Mouse (Mus musculus) mesoderm, embryonic 11.5 days (tissue): ENCODE measurements around the gene Tex2.
"Not testable (repeated sequence)": the region's sequence is repeated elsewhere in the genome, so short reads cannot be mapped to it uniquely, and the experiment has no call there.

Experiments
- DNase-seq: peaks from one replicate; pipeline ENCODE4 v3.0.0-alpha.2; 2012; ENCODE audit warnings: low read depth, low spot score

Gene Tex2

GRCm38 (mm10) chr11:106507638-106508037, 105.6 kb downstream of the Tex2 start:
- DNase-seq = no peak

- no peak for DNase-seq
Measured at GRCm38 (mm10) chr11:106506211-106506610, 107.0 kb downstream of the Tex2 start.

GRCm38 (mm10) chr11:106504129-106504528, 109.1 kb downstream of the Tex2 start:
- no peak for DNase-seq

- DNase-seq = no peak
Measured at GRCm38 (mm10) chr11:106503425-106503717, 109.9 kb downstream of the Tex2 start.

GRCm38 (mm10) chr11:106502631-106503424, 110.4 kb downstream of the Tex2 start:
- no peak for DNase-seq

- DNase-seq = no peak
Measured at GRCm38 (mm10) chr11:106502159-106502505, 111.1 kb downstream of the Tex2 start.

GRCm38 (mm10) chr11:106501308-106502158, 111.7 kb downstream of the Tex2 start:
- DNase-seq = peak; percentile 80

GRCm38 (mm10) chr11:106500393-106501307, 112.6 kb downstream of the Tex2 start:
- peak; percentile 98 for DNase-seq

GRCm38 (mm10) chr11:106498739-106499379, 114.4 kb downstream of the Tex2 start:
- DNase-seq = no peak

GRCm38 (mm10) chr11:106497926-106498325, 115.3 kb downstream of the Tex2 start:
- DNase-seq = no peak

GRCm38 (mm10) chr11:106497009-106497408, 116.2 kb downstream of the Tex2 start:
- DNase-seq = not testable (repeated sequence)

GRCm38 (mm10) chr11:106492984-106493669, 120.1 kb downstream of the Tex2 start:
- no peak for DNase-seq

- DNase-seq = peak; percentile 82
Measured at GRCm38 (mm10) chr11:106491393-106491792, 121.8 kb downstream of the Tex2 start.

GRCm38 (mm10) chr11:106490600-106490999, 122.6 kb downstream of the Tex2 start:
- not testable (repeated sequence) for DNase-seq

- no peak for DNase-seq
Measured at GRCm38 (mm10) chr11:106490057-106490456, 123.2 kb downstream of the Tex2 start.

GRCm38 (mm10) chr11:106489036-106489693, 124.1 kb downstream of the Tex2 start:
- DNase-seq = no peak

GRCm38 (mm10) chr11:106488126-106488561, 125.1 kb downstream of the Tex2 start:
- peak; percentile 59 for DNase-seq

GRCm38 (mm10) chr11:106487733-106488115, 125.5 kb downstream of the Tex2 start, which contains the start of gene Ern1:
TSS of gene Ern1 (minus strand) at chr11:106487852.
- peak; percentile 93 for DNase-seq

GRCm38 (mm10) chr11:106486866-106487732, 126.1 kb downstream of the Tex2 start:
- no peak for DNase-seq
